In genomic region chr11:44325066-44325465, GRCm38 (mm10) we compare ENCODE assay signal across 11 mouse cellular contexts.
DNase-seq lines count a peak whose midpoint lies in the region; ATAC-seq lines count a peak whose summit lies in the region.
"Had no signal": no experiment of that assay in that cellular context is flagged by ENCODE, and none has a peak within 500 bp of the region (broad histone marks: within the 10 kb centered on the region; RNA-seq: fewer than 3 reads in every experiment).

No protein-coding gene starts in this region.

- no peaks in the 10 kb centered on the region for H3K4me1 ChIP-seq in heart, embryonic 12.5 days (replicated peaks)

- 89% methylated on average over 4 of the region's 4 CpGs for WGBS in heart, embryonic 12.5 days

- no peak overlapping the region for H3K4me3 ChIP-seq in heart, embryonic 12.5 days

- no peak overlapping the region for H3K4me2 ChIP-seq in heart, embryonic 12.5 days

- ATAC-seq in heart, embryonic 12.5 days (ENCODE audit: insufficient number of reproducible peaks, low FRiP score) = no peak
- ATAC-seq: activated CD4-positive, CD25-positive, alpha-beta regulatory T cell, adult 4 months; CD4-positive, CD25-positive, alpha-beta regulatory T cell, adult 4 months; Patski had no signal

- H3K9me3 ChIP-seq in heart, embryonic 12.5 days (replicated peaks) = 0 out of 2 replicates have a peak, but pooled peaks cover 5% of the 10 kb centered on the region
- H3K9me3 ChIP-seq: G1E had no signal

- peaks cover 6% of the 10 kb centered on the region for H3K27me3 ChIP-seq in heart, embryonic 12.5 days (replicated peaks)
- H3K27me3 ChIP-seq: Patski had no signal

- no peaks in the 10 kb centered on the region for H3K36me3 ChIP-seq in heart, embryonic 12.5 days
- H3K36me3 ChIP-seq: G1E had no signal

- H3K27ac ChIP-seq in heart, embryonic 12.5 days (ENCODE audit: poor library complexity, severe bottlenecking) = no peak overlapping the region

- H3K9ac ChIP-seq in heart, embryonic 12.5 days = no peak overlapping the region

- DNase-seq in heart, adult 11 months = peak; percentile 66
- DNase-seq: B cell, adult 2 months; cerebellum, adult 11 months; cerebellum, adult 11-12 months; cerebellum, adult 18-20 months; cerebellum, adult 2 months had no signal
